Mouse (Mus musculus) lung, adult 2 months (tissue): ENCODE measurements around the gene Calcrl.

Source experiments
- CTCF ChIP-seq: fragments of 200-500 bp; IDR thresholded peaks from 2 replicates; pipeline ENCODE4 v1.5.1; 2011; ENCODE audit warnings: mild to moderate bottlenecking, low read length, control low read depth; ENCODE audit not compliant: insufficient read depth
- POLR2A ChIP-seq: fragments of 200-500 bp; IDR thresholded peaks from 2 replicates; pipeline ENCODE4 v1.6.1; 2011; ENCODE audit warnings: low read depth, mild to moderate bottlenecking, control low read depth, low read length, borderline replicate concordance; ENCODE audit errors: extremely low read depth

DNA sequence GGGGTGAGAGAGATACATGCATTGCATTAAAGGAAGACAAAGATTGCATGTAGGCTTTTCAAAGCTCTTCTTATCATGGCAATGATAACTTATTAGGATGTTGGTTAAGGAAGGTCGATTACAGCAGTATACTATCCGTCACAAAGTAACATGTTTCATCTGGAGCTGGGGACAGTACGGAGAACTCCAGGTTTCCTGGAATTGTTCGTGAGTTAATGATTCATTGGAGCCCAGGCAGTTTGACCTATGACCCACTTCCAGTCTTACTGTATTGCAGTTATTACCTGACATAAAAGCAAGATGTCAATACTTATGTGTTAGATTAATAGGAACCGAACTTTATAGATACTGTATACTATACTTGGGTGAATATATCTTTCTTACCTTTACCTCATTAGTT lies 46.5 kb downstream of the Calcrl start:
- no peak for TF ChIP-seq POLR2A
- no peak for TF ChIP-seq CTCF
